Mouse (Mus musculus) liver, embryonic 14.5 days (tissue): ENCODE results near the gene BC107364.

Experiments used
- CTCF ChIP-seq: IDR thresholded peaks from 2 replicates; pipeline ENCODE4 v1.5.1; 2016; ENCODE audit warnings: antibody characterized with exemption, low read depth, control low read depth
- EP300 ChIP-seq: IDR thresholded peaks from 2 replicates; pipeline ENCODE4 v1.6.1; 2016; ENCODE audit warnings: antibody characterized with exemption, low read depth

DNA sequence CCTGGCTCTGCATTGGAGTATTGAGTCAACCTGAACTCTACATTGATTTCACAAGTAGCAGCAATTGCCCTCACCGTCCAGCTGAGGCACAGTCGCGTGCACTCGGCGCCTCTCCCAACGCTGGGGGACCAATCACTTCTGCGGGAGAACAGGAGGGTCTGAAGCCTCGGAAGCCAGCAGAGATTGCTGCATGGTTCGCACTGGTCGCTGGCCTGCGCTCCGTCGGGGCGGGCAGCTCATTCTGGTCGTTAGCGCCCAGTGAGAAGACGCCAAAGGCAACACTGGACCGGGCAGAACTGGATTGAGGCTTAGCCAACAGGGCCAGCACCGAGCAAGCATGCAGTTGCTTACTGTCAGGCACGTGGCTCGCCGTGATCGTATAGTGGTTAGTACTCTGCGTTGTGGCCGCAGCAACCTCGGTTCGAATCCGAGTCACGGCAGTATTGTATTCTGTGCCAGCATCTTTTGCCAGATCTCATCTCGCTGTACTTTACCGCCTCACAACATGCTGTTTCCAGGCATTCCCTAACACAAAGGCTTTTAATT, 42.3 kb downstream of the BC107364 start:
- TF ChIP-seq CTCF (peak; percentile 13; the same call in 1 of the 2 replicates), EP300 (no peak)
